Mouse (Mus musculus) myocyte (in vitro differentiated cells): Measurements from ENCODE around the gene Kcnd3. TPM values are rescaled to one million over a fixed set of nuclear protein-coding genes. Genes with fewer than 3 reads are reported as not detected.

ENCODE experiments used
- H3K27me3 ChIP-seq: one replicate; pipeline ENCODE4 v1.6.1; 2011; ENCODE audit not compliant: control insufficient read depth, insufficient read depth, insufficient read length
- H3K36me3 ChIP-seq: one replicate; pipeline ENCODE4 v1.6.1; 2011; ENCODE audit not compliant: control insufficient read depth, insufficient read depth
- H3K4me2 ChIP-seq: one replicate; pipeline ENCODE4 v1.6.1; 2011; ENCODE audit warnings: low read depth, control low read depth
- H3K4me3 ChIP-seq: one replicate; pipeline ENCODE4 v1.5.1; 2011; ENCODE audit warnings: mild to moderate bottlenecking, control low read depth, moderate library complexity
- H3K79me2 ChIP-seq: one replicate; pipeline ENCODE4 v1.6.1; 2011; ENCODE audit not compliant: control insufficient read depth, insufficient read depth
- H3ac ChIP-seq: one replicate; pipeline ENCODE4 v1.6.1; 2011; ENCODE audit not compliant: control insufficient read depth, insufficient read length
- CEBPB ChIP-seq: IDR thresholded peaks from 2 replicates; pipeline ENCODE4 v1.6.1; 2011; ENCODE audit warnings: mild to moderate bottlenecking, moderate library complexity; ENCODE audit not compliant: poor library complexity, insufficient read depth, severe bottlenecking
- E2F4 ChIP-seq: IDR thresholded peaks from one replicate; pipeline ENCODE4 v1.6.1; 2011; ENCODE audit warnings: mild to moderate bottlenecking, control low read depth, moderate library complexity; ENCODE audit not compliant: insufficient read depth
- MAX ChIP-seq: IDR thresholded peaks from one replicate; pipeline ENCODE4 v1.6.1; 2011; ENCODE audit warnings: low read depth, mild to moderate bottlenecking, control low read depth
- MYOD1 ChIP-seq, 3 experiments: IDR thresholded peaks; one replicate each; pipeline ENCODE4 v1.6.1; 2011; ENCODE audit warnings: control low read depth in 2 of 3, low read depth in 2 of 3, mild to moderate bottlenecking in 2 of 3, moderate library complexity in 1 of 3; ENCODE audit not compliant: insufficient read length in 2 of 3, control insufficient read depth in 1 of 3
- MYOG ChIP-seq, 3 experiments: IDR thresholded peaks; one replicate each; pipeline ENCODE4 v1.6.1; 2011; ENCODE audit warnings: control low read depth in 2 of 3, low read depth in 2 of 3, mild to moderate bottlenecking in 2 of 3; ENCODE audit not compliant: insufficient read length in 2 of 3, control insufficient read depth in 1 of 3, insufficient read depth in 1 of 3
- POLR2A ChIP-seq: IDR thresholded peaks from one replicate; pipeline ENCODE4 v1.6.1; 2011; ENCODE audit warnings: low read depth, mild to moderate bottlenecking, control low read depth, moderate library complexity; ENCODE audit not compliant: insufficient read length
- POLR2AphosphoS2 ChIP-seq: IDR thresholded peaks from one replicate; pipeline ENCODE4 v1.6.1; 2011; ENCODE audit warnings: low read depth, control low read depth; ENCODE audit not compliant: insufficient read length
- REST ChIP-seq: IDR thresholded peaks from one replicate; pipeline ENCODE4 v1.6.1; 2011; ENCODE audit warnings: mild to moderate bottlenecking, control low read depth, moderate library complexity; ENCODE audit not compliant: insufficient read depth, insufficient read length
- SRF ChIP-seq: IDR thresholded peaks from one replicate; pipeline ENCODE4 v1.6.1; 2011; ENCODE audit warnings: low read depth; ENCODE audit not compliant: control insufficient read depth, insufficient read length
- TCF12 ChIP-seq: IDR thresholded peaks from one replicate; pipeline ENCODE4 v1.6.1; 2011; ENCODE audit warnings: mild to moderate bottlenecking, control low read depth; ENCODE audit not compliant: poor library complexity, insufficient read depth, severe bottlenecking
- TCF3 ChIP-seq: IDR thresholded peaks from one replicate; pipeline ENCODE4 v1.6.1; 2011; ENCODE audit warnings: low read depth, control low read depth; ENCODE audit not compliant: insufficient read length
- USF1 ChIP-seq: IDR thresholded peaks from one replicate; pipeline ENCODE4 v1.6.1; 2011; ENCODE audit warnings: low read depth, mild to moderate bottlenecking, control low read depth, moderate library complexity
- polyA plus RNA-seq: library from polyadenylated mRNA; unstranded; fragments of >200 nt; fragmentation: generic; extraction: Trizol; gene quantifications from one replicate; pipeline ENCODE4 v1.2.1, GENCODE M21; 2012; ENCODE audit warnings: missing spikeins

Kcnd3 gene
- polyA plus RNA-seq, 1 experiment: not detected

- no peaks in the 10 kb centered on the region for H3K27me3 ChIP-seq
- no peak overlapping the region for H3K4me3 ChIP-seq
- H3K36me3 ChIP-seq: no peaks in the 10 kb centered on the region
- H3ac ChIP-seq: no peak overlapping the region
- H3K79me2 ChIP-seq: no peaks in the 10 kb centered on the region
- H3K4me2 ChIP-seq: no peak overlapping the region
- TF ChIP-seq E2F4 (no peak), CEBPB (no peak), USF1 (no peak), SRF (no peak), REST (no peak), MYOD1 (IDR thresholded peaks at IDR 0.05; ENCODE audit: control insufficient read depth in 1 of 3, insufficient read length in 2 of 3, low read depth in 2 of 3) (no peak), POLR2A (no peak), TCF3 (no peak), TCF12 (no peak), MAX (no peak), POLR2AphosphoS2 (no peak), MYOG (IDR thresholded peaks at IDR 0.05; ENCODE audit: control insufficient read depth in 1 of 3, insufficient read depth in 1 of 3, insufficient read length in 2 of 3, low read depth in 2 of 3) (no peak)
Measured at GRCm38 (mm10) chr3:105478876-105479275, 26.7 kb downstream of the Kcnd3 start.

- H3K36me3 ChIP-seq: no peaks in the 10 kb centered on the region
- H3K79me2 ChIP-seq: no peaks in the 10 kb centered on the region
- no peak overlapping the region for H3K4me3 ChIP-seq
- TF ChIP-seq MYOD1 (IDR thresholded peaks at IDR 0.05; ENCODE audit: control insufficient read depth in 1 of 3, insufficient read length in 2 of 3, low read depth in 2 of 3): no peak
- TF ChIP-seq E2F4: no peak
- TF ChIP-seq TCF3: no peak
- TF ChIP-seq POLR2AphosphoS2: no peak
- H3ac ChIP-seq: no peak overlapping the region
- no peaks in the 10 kb centered on the region for H3K27me3 ChIP-seq
- no peak overlapping the region for H3K4me2 ChIP-seq
Measured at GRCm38 (mm10) chr3:105481419-105481818, 29.3 kb downstream of the Kcnd3 start.

GRCm38 (mm10) chr3:105483651-105484052 is 31.5 kb downstream of the Kcnd3 start:
- no peaks in the 10 kb centered on the region for H3K36me3 ChIP-seq
- no peak for TF ChIP-seq TCF12
- H3K27me3 ChIP-seq: no peaks in the 10 kb centered on the region
- H3K4me2 ChIP-seq: no peak overlapping the region
- H3K79me2 ChIP-seq: no peaks in the 10 kb centered on the region
- no peak overlapping the region for H3K4me3 ChIP-seq
- H3ac ChIP-seq: no peak overlapping the region

GRCm38 (mm10) chr3:105487171-105487570 is 35.0 kb downstream of the Kcnd3 start:
- Histone ChIP-seq H3K36me3 (no peaks in the 10 kb centered on the region), H3ac (no peak overlapping the region), H3K4me3 (no peak overlapping the region), H3K27me3 (no peaks in the 10 kb centered on the region), H3K79me2 (no peaks in the 10 kb centered on the region), H3K4me2 (no peak overlapping the region)
- peak; percentile 78 for TF ChIP-seq REST
- no peak for TF ChIP-seq E2F4

GRCm38 (mm10) chr3:105489607-105490006 is 37.5 kb downstream of the Kcnd3 start:
- TF ChIP-seq SRF: no peak
- H3K4me3 ChIP-seq: no peak overlapping the region
- no peak overlapping the region for H3ac ChIP-seq
- H3K4me2 ChIP-seq: no peak overlapping the region
- H3K79me2 ChIP-seq: no peaks in the 10 kb centered on the region
- no peaks in the 10 kb centered on the region for H3K27me3 ChIP-seq
- H3K36me3 ChIP-seq: no peaks in the 10 kb centered on the region

GRCm38 (mm10) chr3:105494886-105495285 is 42.8 kb downstream of the Kcnd3 start:
- no peak overlapping the region for H3ac ChIP-seq
- TF ChIP-seq TCF3: no peak
- no peak for TF ChIP-seq POLR2AphosphoS2
- no peak for TF ChIP-seq MYOD1 (IDR thresholded peaks at IDR 0.05; ENCODE audit: control insufficient read depth in 1 of 3, insufficient read length in 2 of 3, low read depth in 2 of 3)
- no peak for TF ChIP-seq REST
- TF ChIP-seq USF1: no peak
- no peak for TF ChIP-seq CEBPB
- no peak for TF ChIP-seq MYOG (IDR thresholded peaks at IDR 0.05; ENCODE audit: control insufficient read depth in 1 of 3, insufficient read depth in 1 of 3, insufficient read length in 2 of 3, low read depth in 2 of 3)
- TF ChIP-seq TCF12: no peak
- TF ChIP-seq MAX: no peak
- no peak for TF ChIP-seq E2F4
- TF ChIP-seq POLR2A: no peak
- no peak for TF ChIP-seq SRF
- no peak overlapping the region for H3K4me3 ChIP-seq
- no peaks in the 10 kb centered on the region for H3K27me3 ChIP-seq
- no peaks in the 10 kb centered on the region for H3K36me3 ChIP-seq
- H3K79me2 ChIP-seq: no peaks in the 10 kb centered on the region
- no peak overlapping the region for H3K4me2 ChIP-seq
